Mouse (Mus musculus): ENCODE data around the gene Ppy. TPM values are rescaled to one million over a fixed set of nuclear protein-coding genes. Genes with fewer than 3 reads are reported as not detected.
A peak's percentile ranks its signal among the peaks of the same experiment; 100 is the strongest.

The Ppy gene
- polyA plus RNA-seq, 1 experiment from 2014 or later = not detected

- ATAC-seq = no peak
- no peak overlapping the region for H3K4me2 ChIP-seq
These were observed 16.3 kb upstream of the Ppy start for GRCm38 (mm10) chr11:102117386-102117785.

GRCm38 (mm10) chr11:102116241-102116640, 15.1 kb upstream of the Ppy start:
- no peak overlapping the region for H3K4me2 ChIP-seq

More at GRCm38 (mm10) chr11:102117386-102117785, 16.3 kb upstream of the Ppy start:
- no peaks in the 10 kb centered on the region for H3K4me1 ChIP-seq
- no peak overlapping the region for H3K27ac ChIP-seq
- H3K27me3 ChIP-seq = 0 out of 2 replicates have a peak, but pooled peaks cover 8% of the 10 kb centered on the region
- H3K9me3 ChIP-seq (replicated peaks) = no peaks in the 10 kb centered on the region
- no peaks in the 10 kb centered on the region for H3K36me3 ChIP-seq (ENCODE audit: poor library complexity, severe bottlenecking)
- H3K9ac ChIP-seq = no peak overlapping the region
- no peak overlapping the region for H3K4me3 ChIP-seq
- 85% methylated on average over 6 of the region's 6 CpGs for WGBS

GRCm38 (mm10) chr11:102111576-102111975, 10.5 kb upstream of the Ppy start:
- H3K27me3 ChIP-seq = peaks cover 36% of the 10 kb centered on the region
- no peaks in the 10 kb centered on the region for H3K4me1 ChIP-seq
- no peak for ATAC-seq
- 87% methylated on average over 5 of the region's 5 CpGs for WGBS
- H3K9me3 ChIP-seq (replicated peaks) = no peaks in the 10 kb centered on the region
- no peaks in the 10 kb centered on the region for H3K36me3 ChIP-seq (ENCODE audit: poor library complexity, severe bottlenecking)
- no peak overlapping the region for H3K9ac ChIP-seq
- H3K27ac ChIP-seq = no peak overlapping the region
- no peak overlapping the region for H3K4me3 ChIP-seq
- no peak overlapping the region for H3K4me2 ChIP-seq

More at GRCm38 (mm10) chr11:102116241-102116640, 15.1 kb upstream of the Ppy start:
- no peak overlapping the region for H3K9ac ChIP-seq
- 86% methylated on average over 8 of the region's 8 CpGs for WGBS
- no peaks in the 10 kb centered on the region for H3K4me1 ChIP-seq
- no peak overlapping the region for H3K27ac ChIP-seq
- no peaks in the 10 kb centered on the region for H3K36me3 ChIP-seq (ENCODE audit: poor library complexity, severe bottlenecking)
- no peak for ATAC-seq
- H3K9me3 ChIP-seq (replicated peaks) = no peaks in the 10 kb centered on the region
- no peak overlapping the region for H3K4me3 ChIP-seq
- 0 out of 2 replicates have a peak, but pooled peaks cover 8% of the 10 kb centered on the region for H3K27me3 ChIP-seq

GRCm38 (mm10) chr11:102107732-102108131, 6.6 kb upstream of the Ppy start, which contains the start of gene Pyy:
Gene Pyy (minus strand): TSS chr11:102107832.
- Histone ChIP-seq H3K4me1 (no peaks in the 10 kb centered on the region), H3K36me3 (ENCODE audit: poor library complexity, severe bottlenecking) (no peaks in the 10 kb centered on the region), H3K9ac (no peak within 1 kb of the TSS), H3K27me3 (peaks cover 64% of the 10 kb centered on the region), H3K4me3 (no peak within 1 kb of the TSS), H3K27ac (no peak within 1 kb of the TSS), H3K4me2 (no peak within 1 kb of the TSS), H3K9me3 (replicated peaks) (no peaks in the 10 kb centered on the region)
- no peak for ATAC-seq
- WGBS = 16% methylated on average over 9 of the region's 9 CpGs

DNA sequence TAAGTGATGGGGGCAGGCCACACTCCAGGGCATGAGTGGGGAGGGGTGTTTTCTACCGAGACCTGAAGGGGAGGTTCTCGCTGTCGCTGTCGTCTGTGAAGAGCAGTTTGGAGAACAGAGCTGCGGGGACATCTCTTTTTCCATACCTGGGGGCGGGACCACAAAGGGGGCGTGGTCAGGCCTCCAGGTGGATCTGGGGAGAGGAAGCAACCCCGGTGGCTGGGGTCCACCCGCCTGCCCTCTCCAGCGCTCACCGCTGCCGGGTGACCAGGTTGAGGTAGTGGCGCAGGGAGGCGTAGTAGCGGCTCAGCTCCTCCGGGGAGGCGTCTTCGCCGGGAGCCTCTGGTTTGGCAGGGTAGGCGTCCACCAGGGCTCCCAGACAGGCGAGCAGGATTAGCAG, 5.8 kb upstream of the Ppy start:
- Histone ChIP-seq H3K27ac (no peak overlapping the region), H3K27me3 (peaks cover 68% of the 10 kb centered on the region), H3K9ac (no peak overlapping the region), H3K9me3 (replicated peaks) (no peaks in the 10 kb centered on the region), H3K4me1 (no peaks in the 10 kb centered on the region), H3K4me2 (no peak overlapping the region), H3K36me3 (ENCODE audit: poor library complexity, severe bottlenecking) (no peaks in the 10 kb centered on the region), H3K4me3 (no peak overlapping the region)
- no peak for ATAC-seq
- WGBS = 2% methylated on average over 21 of the region's 21 CpGs

- 22% methylated on average over 17 of the region's 17 CpGs for WGBS
- Histone ChIP-seq H3K27ac (no peak overlapping the region), H3K36me3 (ENCODE audit: poor library complexity, severe bottlenecking) (no peaks in the 10 kb centered on the region), H3K9me3 (replicated peaks) (no peaks in the 10 kb centered on the region), H3K4me1 (no peaks in the 10 kb centered on the region), H3K27me3 (peaks cover 76% of the 10 kb centered on the region), H3K4me3 (no peak overlapping the region), H3K9ac (no peak overlapping the region), H3K4me2 (no peak overlapping the region)
- ATAC-seq = no peak; the same call in 1 of the 2 replicates
These were observed 1.6 kb upstream of the Ppy start for GRCm38 (mm10) chr11:102102485-102103258.

DNA sequence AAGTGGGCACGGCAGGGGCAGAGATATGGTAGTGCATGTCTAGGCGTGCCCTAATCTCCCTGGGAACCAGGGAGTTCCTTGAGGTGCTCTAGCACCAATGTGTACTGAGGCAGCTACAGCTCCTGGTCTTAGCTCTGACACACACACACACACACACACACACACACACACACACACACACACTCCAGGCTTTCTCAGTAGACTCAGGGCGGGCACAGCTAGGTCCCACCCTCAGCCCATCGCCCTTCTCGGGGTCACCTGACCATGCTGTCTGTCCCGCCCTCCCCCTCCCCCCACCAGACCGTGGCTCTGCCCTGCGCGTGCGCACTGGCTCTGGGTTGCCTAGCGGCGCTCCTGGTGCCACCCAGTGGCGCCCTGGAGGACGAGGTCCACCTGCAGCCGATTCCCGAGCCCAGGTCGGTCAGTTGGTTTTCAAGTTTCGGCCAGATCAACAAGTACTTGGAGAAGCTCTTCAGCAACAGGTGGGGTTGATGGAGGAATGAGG, 4.2 kb downstream of the Ppy start:
- Histone ChIP-seq H3K27me3 (peaks cover 25% of the 10 kb centered on the region), H3K4me3 (peak overlapping the region; percentile 21; the same call in 1 of the 2 replicates), H3K4me1 (peaks cover 15% of the 10 kb centered on the region), H3K27ac (0 out of 2 replicates have a peak overlapping the region, but pooled peaks have one; percentile 0), H3K36me3 (ENCODE audit: poor library complexity, severe bottlenecking) (no peaks in the 10 kb centered on the region), H3K4me2 (peak overlapping the region; percentile 56), H3K9ac (0 out of 2 replicates have a peak overlapping the region, but pooled peaks have one; percentile 22), H3K9me3 (replicated peaks) (no peaks in the 10 kb centered on the region)
- 4% methylated on average over 17 of the region's 18 CpGs for WGBS
- peak; percentile 89 for ATAC-seq

DNA sequence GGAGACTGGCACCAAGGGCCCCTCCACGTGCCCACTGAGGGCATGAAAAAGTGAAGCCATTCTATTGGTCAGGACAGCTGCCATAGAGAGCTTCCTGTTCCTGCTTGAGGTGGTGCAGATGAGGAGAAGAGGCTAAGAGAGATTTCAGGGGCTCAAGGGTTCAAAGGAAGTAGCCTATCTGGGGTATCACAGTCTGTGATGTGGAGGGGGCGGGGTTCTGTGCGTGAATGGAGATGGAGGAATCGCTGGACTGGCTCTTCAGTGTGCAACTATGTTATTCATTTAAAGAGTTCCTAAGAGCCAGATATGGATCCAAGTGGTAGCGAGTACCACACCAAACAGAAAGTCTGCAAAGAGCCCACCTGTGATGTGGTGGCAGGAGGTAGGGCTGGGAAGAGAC, 4.7 kb downstream of the Ppy start:
- H3K27ac ChIP-seq = no peak overlapping the region
- H3K27me3 ChIP-seq = peaks cover 21% of the 10 kb centered on the region
- peak overlapping the region; percentile 21; the same call in 1 of the 2 replicates for H3K4me3 ChIP-seq
- peak overlapping the region; percentile 56 for H3K4me2 ChIP-seq
- no peak; the same call in 1 of the 2 replicates for ATAC-seq
- WGBS = 72% methylated on average over 5 of the region's 5 CpGs
- H3K9me3 ChIP-seq (replicated peaks) = no peaks in the 10 kb centered on the region
- H3K4me1 ChIP-seq = peaks cover 15% of the 10 kb centered on the region
- H3K9ac ChIP-seq = no peak overlapping the region
- no peaks in the 10 kb centered on the region for H3K36me3 ChIP-seq (ENCODE audit: poor library complexity, severe bottlenecking)

GRCm38 (mm10) chr11:102095676-102096075, 5.4 kb downstream of the Ppy start:
- 71% methylated on average over 3 of the region's 3 CpGs for WGBS
- no peak overlapping the region for H3K4me2 ChIP-seq
- no peak overlapping the region for H3K27ac ChIP-seq
- no peaks in the 10 kb centered on the region for H3K36me3 ChIP-seq (ENCODE audit: poor library complexity, severe bottlenecking)
- no peak overlapping the region for H3K4me3 ChIP-seq
- H3K9ac ChIP-seq = no peak overlapping the region
- ATAC-seq = no peak
- H3K27me3 ChIP-seq = peaks cover 14% of the 10 kb centered on the region; the same call in 1 of the 2 replicates
- peaks cover 15% of the 10 kb centered on the region for H3K4me1 ChIP-seq
- no peaks in the 10 kb centered on the region for H3K9me3 ChIP-seq (replicated peaks)

DNA sequence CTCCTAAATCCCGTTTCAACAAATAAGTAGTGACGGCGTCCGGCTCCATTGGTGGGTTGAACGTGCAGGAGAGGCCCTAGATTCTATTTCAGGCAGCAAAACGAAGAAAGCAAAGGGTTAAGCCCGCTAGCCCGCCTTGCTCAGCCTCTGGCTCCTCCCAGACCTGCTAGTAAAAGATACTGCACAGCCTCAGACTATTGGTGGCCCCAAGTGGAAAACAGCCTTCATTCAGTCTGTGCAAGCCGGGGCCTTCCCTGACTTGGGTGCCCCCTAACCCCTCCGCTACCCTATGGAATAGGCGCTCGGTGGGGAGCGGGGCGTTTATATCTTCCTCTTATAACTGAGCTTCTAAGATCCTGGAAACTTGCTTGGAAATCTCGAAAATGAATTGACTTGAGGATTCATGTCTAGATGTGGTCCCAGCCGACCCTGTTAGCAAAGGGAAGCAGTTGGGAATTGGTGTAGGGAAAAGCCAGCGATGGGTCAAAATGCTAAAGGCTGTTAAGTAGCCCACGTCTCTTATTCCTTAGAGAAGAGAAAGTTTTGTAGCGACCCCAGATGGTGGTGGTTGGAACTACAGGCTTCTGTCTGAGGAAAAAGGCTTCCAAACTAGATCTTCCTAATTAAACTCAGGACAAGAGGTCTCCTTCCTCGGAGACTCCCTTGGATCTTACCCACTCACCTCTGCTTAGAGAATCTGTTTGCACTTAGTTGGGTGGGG, 11.9 kb downstream of the Ppy start:
- Histone ChIP-seq H3K27me3 (no peaks in the 10 kb centered on the region), H3K36me3 (ENCODE audit: poor library complexity, severe bottlenecking) (peaks cover 5% of the 10 kb centered on the region), H3K4me1 (peaks cover 38% of the 10 kb centered on the region), H3K27ac (peak overlapping the region; percentile 99), H3K9ac (peak overlapping the region; percentile 84), H3K9me3 (replicated peaks) (no peaks in the 10 kb centered on the region), H3K4me2 (peak overlapping the region; percentile 85), H3K4me3 (peak overlapping the region; percentile 78)
- ATAC-seq = peak; percentile 54
- under 1% methylated on average over 20 of the region's 20 CpGs for WGBS

- peak; percentile 63 for ATAC-seq
- H3K36me3 ChIP-seq (ENCODE audit: poor library complexity, severe bottlenecking) = peaks cover 14% of the 10 kb centered on the region
- no peaks in the 10 kb centered on the region for H3K9me3 ChIP-seq (replicated peaks)
- H3K27me3 ChIP-seq = no peaks in the 10 kb centered on the region
- peak within 1 kb of the TSS; percentile 99 for H3K27ac ChIP-seq
- H3K9ac ChIP-seq = peak within 1 kb of the TSS; percentile 84
- peak within 1 kb of the TSS; percentile 85 for H3K4me2 ChIP-seq
- H3K4me1 ChIP-seq = peaks cover 40% of the 10 kb centered on the region
- peak within 1 kb of the TSS; percentile 78 for H3K4me3 ChIP-seq
- WGBS = under 1% methylated on average over 47 of the region's 49 CpGs
These were observed 12.9 kb downstream of the Ppy start, which contains the start of gene Mpp2 for GRCm38 (mm10) chr11:102087931-102088898. Gene Mpp2 (minus strand): TSS chr11:102088515.
